Mouse (Mus musculus): ENCODE measurements around the gene Egln1. TPM values are rescaled to one million over a fixed set of nuclear protein-coding genes. Genes with fewer than 3 reads are reported as not detected.

Egln1 gene
- polyA plus RNA-seq, 1 experiment from 2014 or later: 4.3 TPM

DNA sequence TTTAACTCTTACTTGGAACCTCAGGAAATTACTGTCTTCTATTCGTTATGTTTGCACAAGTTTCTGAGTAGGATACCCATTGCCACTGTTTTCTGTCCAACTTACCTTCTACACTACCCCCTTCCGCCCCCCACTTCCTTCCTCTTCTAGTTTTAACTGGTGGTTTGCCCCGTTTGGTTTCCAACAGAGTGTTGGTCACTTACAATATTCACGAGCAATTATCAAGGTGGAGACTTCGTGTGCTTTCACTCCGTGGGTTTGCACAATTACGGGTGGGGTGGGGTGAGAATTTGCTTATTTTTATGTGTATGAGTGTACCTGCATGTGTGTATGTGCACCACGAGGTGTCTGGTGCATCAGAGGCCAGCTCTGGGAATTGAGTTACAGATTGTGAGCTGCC lies 85.4 kb downstream of the Egln1 start:
- no peaks in the 10 kb centered on the region for H3K9me3 ChIP-seq (replicated peaks)
- H3K27me3 ChIP-seq (replicated peaks): no peaks in the 10 kb centered on the region
- H3K36me3 ChIP-seq: peaks cover 46% of the 10 kb centered on the region
- no peak for ATAC-seq
- H3K4me1 ChIP-seq: peaks cover 80% of the 10 kb centered on the region
- peak overlapping the region; percentile 95 for H3K4me3 ChIP-seq
- peak overlapping the region; percentile 86 for H3K4me2 ChIP-seq
- 3% methylated on average over 8 of the region's 8 CpGs for WGBS (ENCODE audit: insufficient replicate concordance)
- peak overlapping the region; percentile 92 for H3K9ac ChIP-seq
- peak overlapping the region; percentile 89 for H3K27ac ChIP-seq

DNA sequence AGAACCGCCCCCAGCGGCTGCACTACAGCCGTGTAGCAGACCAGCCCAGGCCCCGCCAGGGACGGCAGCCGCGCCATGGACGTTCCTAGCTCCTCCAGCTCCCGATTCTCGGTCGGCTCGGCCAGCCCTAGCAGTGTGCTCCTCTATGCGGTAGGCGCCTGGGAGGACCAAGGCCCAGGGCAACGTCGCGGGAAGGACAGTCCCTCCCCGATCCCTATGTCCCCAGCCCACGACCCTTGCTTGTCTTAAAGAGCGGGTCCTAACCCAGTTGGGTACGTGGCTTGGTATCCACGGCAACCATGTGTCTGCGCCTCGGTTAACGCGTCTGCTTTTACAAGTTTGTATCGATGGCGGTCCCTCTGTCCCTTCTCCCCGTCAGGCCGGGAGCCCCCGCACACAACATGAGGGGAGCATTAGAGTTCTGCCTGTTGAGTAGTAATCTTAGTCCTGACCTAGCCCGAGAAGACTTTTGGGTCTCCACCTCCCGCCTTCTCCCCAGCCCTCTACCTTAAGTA lies 85.9 kb downstream of the Egln1 start:
- Histone ChIP-seq H3K4me1 (peaks cover 85% of the 10 kb centered on the region), H3K9me3 (replicated peaks) (no peaks in the 10 kb centered on the region), H3K27me3 (replicated peaks) (no peaks in the 10 kb centered on the region), H3K36me3 (peaks cover 49% of the 10 kb centered on the region), H3K9ac (peak overlapping the region; percentile 92), H3K27ac (peak overlapping the region; percentile 89), H3K4me3 (peak overlapping the region; percentile 95), H3K4me2 (peak overlapping the region; percentile 86)
- WGBS (ENCODE audit: insufficient replicate concordance): under 1% methylated on average over 33 of the region's 33 CpGs
- no peak; the same call in 1 of the 2 replicates for ATAC-seq

DNA sequence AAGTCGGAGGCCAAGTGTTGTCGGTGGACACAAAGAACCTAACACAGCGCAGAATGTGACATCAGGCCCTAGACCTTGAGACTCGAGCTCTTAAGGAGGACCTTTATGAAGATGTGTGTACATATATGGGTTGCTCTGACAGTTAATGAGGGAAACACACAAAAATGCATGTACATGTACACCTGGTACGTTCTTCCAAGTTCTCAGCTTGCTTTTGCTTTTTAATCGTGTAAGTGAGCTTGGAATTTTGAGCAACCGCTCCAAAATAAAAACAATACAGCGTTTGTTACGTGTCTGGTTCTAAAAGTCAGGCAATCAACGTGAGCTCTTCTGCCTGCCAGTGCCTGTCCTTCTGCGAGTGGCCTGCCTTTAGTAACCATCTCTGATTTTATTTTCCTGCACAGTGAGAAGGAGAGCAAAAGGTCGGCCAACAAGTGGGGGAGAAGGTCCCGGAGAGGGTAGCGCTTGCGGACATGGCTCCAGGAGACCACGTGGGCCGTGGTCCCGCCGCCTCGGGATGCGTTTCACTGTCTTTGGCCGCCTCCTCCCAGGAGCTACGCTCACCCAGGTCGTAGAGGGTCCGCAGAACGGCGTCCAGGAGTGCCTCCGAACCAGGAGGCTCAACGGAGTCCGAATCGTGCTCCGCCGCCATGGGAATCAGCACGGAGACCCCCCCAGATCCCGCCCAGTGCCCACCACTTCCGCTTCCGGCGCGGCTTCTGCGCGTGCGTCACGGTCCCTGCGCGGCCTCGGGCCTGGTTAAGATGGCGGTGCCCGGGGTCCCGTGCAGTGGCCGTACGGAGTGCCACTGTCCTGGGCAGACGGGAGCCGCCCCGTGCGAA lies 86.6 kb downstream of the Egln1 start, which contains the start of the genes Gnpat and 2810004N23Rik:
TSS of gene Gnpat (plus strand) at position 713 of the 842 bp plus-strand sequence.
TSS of gene 2810004N23Rik (minus strand) at position 800 of the 842 bp plus-strand sequence.
- H3K9ac ChIP-seq: peak within 1 kb of the TSS; percentile 92
- WGBS (ENCODE audit: insufficient replicate concordance): 1% methylated on average over 55 of the region's 55 CpGs
- peaks cover 84% of the 10 kb centered on the region for H3K4me1 ChIP-seq
- peaks cover 53% of the 10 kb centered on the region for H3K36me3 ChIP-seq
- ATAC-seq: peak; percentile 93
- H3K27me3 ChIP-seq (replicated peaks): no peaks in the 10 kb centered on the region
- peak within 1 kb of the TSS; percentile 86 for H3K4me2 ChIP-seq
- H3K4me3 ChIP-seq: peak within 1 kb of the TSS; percentile 95
- H3K9me3 ChIP-seq (replicated peaks): no peaks in the 10 kb centered on the region
- peak within 1 kb of the TSS; percentile 89 for H3K27ac ChIP-seq

DNA sequence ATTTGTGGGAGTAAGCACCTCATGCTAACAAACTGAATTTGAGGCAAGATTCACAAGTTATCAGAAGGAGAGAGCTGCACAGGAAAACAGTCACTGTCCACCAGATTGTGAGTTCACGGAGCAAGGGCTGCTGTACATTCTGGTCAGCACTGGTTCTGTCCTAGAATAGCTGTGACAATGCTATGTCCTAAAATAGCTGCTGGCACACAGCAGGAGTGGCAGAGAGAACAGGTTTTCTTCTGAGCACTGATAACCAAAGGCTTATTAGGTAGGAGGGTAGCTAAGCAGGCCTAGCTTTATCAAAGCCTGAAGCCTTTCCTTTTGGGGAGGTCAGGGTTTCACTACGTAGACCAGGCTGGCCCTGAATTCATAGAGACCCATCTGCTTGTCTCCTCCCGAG lies 88.9 kb downstream of the Egln1 start:
- Histone ChIP-seq H3K9ac (no peak overlapping the region), H3K9me3 (replicated peaks) (no peaks in the 10 kb centered on the region; the same call in 1 of the 2 replicates), H3K4me1 (peaks cover 68% of the 10 kb centered on the region), H3K27ac (no peak overlapping the region), H3K36me3 (peaks cover 62% of the 10 kb centered on the region), H3K4me3 (no peak overlapping the region), H3K27me3 (replicated peaks) (no peaks in the 10 kb centered on the region), H3K4me2 (no peak overlapping the region)
- WGBS (ENCODE audit: insufficient replicate concordance): 65% methylated on average over 3 of the region's 3 CpGs
- no peak for ATAC-seq

DNA sequence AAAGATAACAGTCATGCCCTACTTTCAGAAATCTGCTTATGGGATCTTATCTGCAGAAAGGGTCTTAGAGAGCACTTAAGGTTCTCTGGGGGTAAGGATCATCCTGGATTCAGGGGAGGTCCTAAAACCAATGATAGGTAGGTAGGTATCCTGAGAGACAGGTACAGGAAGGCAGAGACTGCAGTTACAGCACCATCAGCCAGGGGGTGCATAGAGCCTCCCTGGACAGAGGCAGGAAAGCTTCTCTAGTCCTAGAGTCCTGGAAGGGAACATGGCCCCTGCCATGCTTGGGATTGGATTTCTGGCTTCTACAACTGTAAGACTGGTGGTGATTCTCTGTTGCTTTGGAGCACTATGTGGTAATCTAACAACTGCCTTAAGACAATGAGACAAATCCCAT lies 89.7 kb downstream of the Egln1 start:
- Histone ChIP-seq H3K27me3 (replicated peaks) (no peaks in the 10 kb centered on the region), H3K4me3 (no peak overlapping the region), H3K9me3 (replicated peaks) (no peaks in the 10 kb centered on the region; the same call in 1 of the 2 replicates), H3K27ac (no peak overlapping the region), H3K9ac (no peak overlapping the region), H3K36me3 (peaks cover 68% of the 10 kb centered on the region), H3K4me2 (no peak overlapping the region), H3K4me1 (peaks cover 61% of the 10 kb centered on the region)
- ATAC-seq: no peak

Other genes with a start within 250 kb of the Egln1 start
- 32.4 and 35.4 TPM in 2 replicates for gene Ttc13, start 227.3 kb downstream of the Egln1 start, polyA plus RNA-seq (2016; fragmentation: Nextera tagmentation; extraction: Ambion mirVana)
- gene Arv1, start 227.2 kb downstream of the Egln1 start, polyA plus RNA-seq (2016; fragmentation: Nextera tagmentation; extraction: Ambion mirVana): 13.3 TPM in 2 replicates
- gene Fam89a, start 197.5 kb downstream of the Egln1 start, polyA plus RNA-seq (2016; fragmentation: Nextera tagmentation; extraction: Ambion mirVana): 2.9 and 3.2 TPM in 2 replicates
- gene Trim67, start 156.2 kb downstream of the Egln1 start, polyA plus RNA-seq (2016; fragmentation: Nextera tagmentation; extraction: Ambion mirVana): 0.01 and 0.05 TPM in 2 replicates
- gene Gnpat, start 86.3 kb downstream of the Egln1 start, polyA plus RNA-seq (2016; fragmentation: Nextera tagmentation; extraction: Ambion mirVana): 62.3 and 66.2 TPM in 2 replicates
- 39.6 and 40.8 TPM in 2 replicates for gene 2810004N23Rik, start 86.2 kb downstream of the Egln1 start, polyA plus RNA-seq (2016; fragmentation: Nextera tagmentation; extraction: Ambion mirVana)
- gene Exoc8, start 51.6 kb downstream of the Egln1 start, polyA plus RNA-seq (2016; fragmentation: Nextera tagmentation; extraction: Ambion mirVana): 9.4 and 10.5 TPM in 2 replicates
- gene Sprtn, start 51.4 kb downstream of the Egln1 start, polyA plus RNA-seq (2016; fragmentation: Nextera tagmentation; extraction: Ambion mirVana): 11.1 and 12.4 TPM in 2 replicates
- gene Tsnax, start 63.7 kb upstream of the Egln1 start, polyA plus RNA-seq (2016; fragmentation: Nextera tagmentation; extraction: Ambion mirVana): 71.4 TPM in 2 replicates
- 0.56 and 0.92 TPM in 2 replicates for gene Disc1, start 104.9 kb upstream of the Egln1 start, polyA plus RNA-seq (2016; fragmentation: Nextera tagmentation; extraction: Ambion mirVana)

Measured in liver, embryonic 12.5 days (tissue).